Mouse (Mus musculus) hindbrain, embryonic 11.5 days (tissue): ENCODE results near the gene Shkbp1. TPM values are rescaled to one million over a fixed set of nuclear protein-coding genes. Genes with fewer than 3 reads are reported as not detected.

Source experiments
- ATAC-seq: fragments of 200-750 bp; cut with Nextera tagmentation; 2 replicates; pipeline ENCODE4 v1.8.0; 2017; ENCODE audit warnings: mild to moderate bottlenecking, moderate TSS enrichment, moderate library complexity; ENCODE audit not compliant: low FRiP score
- DNase-seq: peaks from one replicate; pipeline ENCODE4 v3.0.0-alpha.2; 2015; ENCODE audit warnings: low spot score
- H3K27ac ChIP-seq: fragments of 300-500 bp; sonication (generic); 2 replicates; pipeline ENCODE4 v1.5.1; 2014; ENCODE audit warnings: mild to moderate bottlenecking, low read depth, low read length
- H3K27me3 ChIP-seq: fragments of 300-500 bp; sonication (generic); 2 replicates; pipeline ENCODE4 v1.6.1; 2014; ENCODE audit warnings: mild to moderate bottlenecking, low read length, moderate library complexity, mixed read lengths; ENCODE audit not compliant: control insufficient read depth, insufficient read depth
- H3K36me3 ChIP-seq: fragments of 300-500 bp; sonication (generic); 2 replicates; pipeline ENCODE4 v1.6.1; 2014; ENCODE audit warnings: mild to moderate bottlenecking, low read length, moderate library complexity, mixed read lengths; ENCODE audit not compliant: control insufficient read depth, insufficient read depth
- H3K4me1 ChIP-seq: fragments of 300-500 bp; sonication (generic); replicated peaks from 2 replicates; pipeline ENCODE4 v1.6.1; 2014; ENCODE audit warnings: low read length, mixed read lengths; ENCODE audit not compliant: control insufficient read depth, insufficient read depth
- H3K4me2 ChIP-seq: fragments of 300-500 bp; sonication (generic); replicated peaks from 2 replicates; pipeline ENCODE4 v1.6.1; 2014; ENCODE audit warnings: mild to moderate bottlenecking, low read depth, low read length
- H3K4me3 ChIP-seq: fragments of 300-500 bp; sonication (generic); 2 replicates; pipeline ENCODE4 v1.5.1; 2014; ENCODE audit warnings: low read depth, low read length
- H3K9ac ChIP-seq: fragments of 300-500 bp; sonication (generic); 2 replicates; pipeline ENCODE4 v1.6.1; 2014; ENCODE audit warnings: low read depth, low read length
- H3K9me3 ChIP-seq: fragments of 300-500 bp; sonication (generic); 2 replicates; pipeline ENCODE4 v1.6.1; 2016; ENCODE audit warnings: low read length; ENCODE audit not compliant: control insufficient read depth
- WGBS: fragments of 180-500 bp; shearing (Covaris S2); extraction: QIAGEN DNeasy Blood & Tissue Kit; methylation state at CpG from one replicate; pipeline ENCODE4 v1.1.7; 2014; 5-methylcytosine and 5-hydroxymethylcytosine counted together
- polyA plus RNA-seq: library from polyadenylated mRNA; unstranded; fragments of >200 nt; fragmentation: Nextera tagmentation; extraction: Ambion mirVana; gene quantifications from 2 replicates; pipeline ENCODE4 v1.2.1, GENCODE M21; 2014

Gene Shkbp1
- polyA plus RNA-seq, 1 experiment from 2014 or later, result 51.5 TPM

GRCm38 (mm10) chr7:27306161-27307160 is 49.4 kb downstream of the Shkbp1 start:
- no peak overlapping the region for H3K4me3 ChIP-seq
- H3K4me2 ChIP-seq, result no peak overlapping the region
- H3K9ac ChIP-seq, result no peak overlapping the region
- DNase-seq, result peak; percentile 60
- no peak overlapping the region for H3K27ac ChIP-seq
- H3K36me3 ChIP-seq, result no peaks in the 10 kb centered on the region
- no peak for ATAC-seq
- H3K9me3 ChIP-seq, result no peaks in the 10 kb centered on the region
- peaks cover 2% of the 10 kb centered on the region for H3K4me1 ChIP-seq
- peaks cover 13% of the 10 kb centered on the region; the same call in 1 of the 2 replicates for H3K27me3 ChIP-seq
- WGBS, result 80% methylated on average over 24 of the region's 24 CpGs

- no peak for ATAC-seq
- DNase-seq, result no peak
- H3K36me3 ChIP-seq, result no peaks in the 10 kb centered on the region
- no peak overlapping the region for H3K4me2 ChIP-seq
- H3K9ac ChIP-seq, result no peak overlapping the region
- no peak overlapping the region for H3K27ac ChIP-seq
- H3K4me3 ChIP-seq, result no peak overlapping the region
- peaks cover 1% of the 10 kb centered on the region; the same call in 1 of the 2 replicates for H3K4me1 ChIP-seq
- no peaks in the 10 kb centered on the region for H3K9me3 ChIP-seq
- H3K27me3 ChIP-seq, result peaks cover 9% of the 10 kb centered on the region; the same call in 1 of the 2 replicates
- 86% methylated on average over 17 of the region's 17 CpGs for WGBS
Observed at GRCm38 (mm10) chr7:27305091-27305730, 50.6 kb downstream of the Shkbp1 start.

- WGBS, result 13% methylated on average over 11 of the region's 11 CpGs
- Histone ChIP-seq H3K9me3 (no peaks in the 10 kb centered on the region), H3K36me3 (no peaks in the 10 kb centered on the region), H3K9ac (no peak overlapping the region), H3K4me2 (no peak overlapping the region), H3K4me1 (no peaks in the 10 kb centered on the region), H3K4me3 (no peak overlapping the region), H3K27ac (no peak overlapping the region), H3K27me3 (0 out of 2 replicates have a peak, but pooled peaks cover 2% of the 10 kb centered on the region)
- ATAC-seq, result no peak
- peak; percentile 83 for DNase-seq
Observed at GRCm38 (mm10) chr7:27302172-27302571, 53.6 kb downstream of the Shkbp1 start.

GRCm38 (mm10) chr7:27300801-27301200 is 55.0 kb downstream of the Shkbp1 start:
- DNase-seq (no peak), ATAC-seq (no peak)
- no peak overlapping the region for H3K27ac ChIP-seq
- H3K36me3 ChIP-seq, result no peaks in the 10 kb centered on the region
- no peaks in the 10 kb centered on the region for H3K9me3 ChIP-seq
- no peaks in the 10 kb centered on the region for H3K4me1 ChIP-seq
- 89% methylated on average over 5 of the region's 5 CpGs for WGBS
- 0 out of 2 replicates have a peak, but pooled peaks cover 2% of the 10 kb centered on the region for H3K27me3 ChIP-seq
- no peak overlapping the region for H3K4me2 ChIP-seq
- no peak overlapping the region for H3K4me3 ChIP-seq
- H3K9ac ChIP-seq, result no peak overlapping the region

- Histone ChIP-seq H3K27me3 (0 out of 2 replicates have a peak, but pooled peaks cover 2% of the 10 kb centered on the region), H3K9me3 (no peaks in the 10 kb centered on the region), H3K36me3 (no peaks in the 10 kb centered on the region), H3K4me1 (no peaks in the 10 kb centered on the region), H3K9ac (no peak overlapping the region), H3K27ac (no peak overlapping the region), H3K4me3 (no peak overlapping the region), H3K4me2 (no peak overlapping the region)
- ATAC-seq (no peak), DNase-seq (no peak)
- WGBS, result 80% methylated on average over 4 of the region's 4 CpGs
Observed at GRCm38 (mm10) chr7:27300351-27300750, 55.5 kb downstream of the Shkbp1 start.

GRCm38 (mm10) chr7:27298816-27299215 is 57.0 kb downstream of the Shkbp1 start:
- Histone ChIP-seq H3K9me3 (no peaks in the 10 kb centered on the region), H3K9ac (no peak overlapping the region), H3K27me3 (0 out of 2 replicates have a peak, but pooled peaks cover 2% of the 10 kb centered on the region), H3K4me3 (no peak overlapping the region), H3K4me2 (no peak overlapping the region), H3K4me1 (no peaks in the 10 kb centered on the region), H3K27ac (no peak overlapping the region), H3K36me3 (no peaks in the 10 kb centered on the region)
- 90% methylated on average over 6 of the region's 6 CpGs for WGBS
- no peak for ATAC-seq
- no peak for DNase-seq

- H3K4me3 ChIP-seq, result no peak overlapping the region
- 84% methylated on average over 16 of the region's 16 CpGs for WGBS
- no peak overlapping the region for H3K4me2 ChIP-seq
- no peaks in the 10 kb centered on the region for H3K4me1 ChIP-seq
- ATAC-seq (no peak), DNase-seq (no peak)
- H3K9ac ChIP-seq, result no peak overlapping the region
- H3K9me3 ChIP-seq, result no peaks in the 10 kb centered on the region
- 0 out of 2 replicates have a peak, but pooled peaks cover 2% of the 10 kb centered on the region for H3K27me3 ChIP-seq
- no peaks in the 10 kb centered on the region for H3K36me3 ChIP-seq
- no peak overlapping the region for H3K27ac ChIP-seq
Observed at GRCm38 (mm10) chr7:27298033-27298610, 57.7 kb downstream of the Shkbp1 start.

- H3K36me3 ChIP-seq, result no peaks in the 10 kb centered on the region
- no peak overlapping the region for H3K4me3 ChIP-seq
- no peaks in the 10 kb centered on the region for H3K4me1 ChIP-seq
- H3K9me3 ChIP-seq, result no peaks in the 10 kb centered on the region
- no peak for DNase-seq
- no peak for ATAC-seq
- WGBS, result 91% methylated on average over 4 of the region's 4 CpGs
- H3K27ac ChIP-seq, result no peak overlapping the region
- no peaks in the 10 kb centered on the region for H3K27me3 ChIP-seq
- H3K9ac ChIP-seq, result no peak overlapping the region
- H3K4me2 ChIP-seq, result no peak overlapping the region
Observed at GRCm38 (mm10) chr7:27296518-27296917, 59.3 kb downstream of the Shkbp1 start.
